Mouse (Mus musculus) bone marrow, adult 2 months (tissue): ENCODE results near the gene Ror1.

Experiments used
- CTCF ChIP-seq: fragments of 200-500 bp; IDR thresholded peaks from 2 replicates; pipeline ENCODE4 v1.5.1; 2011; ENCODE audit warnings: low read length, control low read depth; ENCODE audit not compliant: control insufficient read depth, insufficient read depth
- POLR2A ChIP-seq: fragments of 200-500 bp; IDR thresholded peaks from 2 replicates; pipeline ENCODE4 v1.6.1; 2011; ENCODE audit warnings: low read depth, mild to moderate bottlenecking, control low read depth, low read length, borderline replicate concordance; ENCODE audit not compliant: control insufficient read depth

GRCm38 (mm10) chr4:100187563-100188200, 92.1 kb downstream of the Ror1 start:
- TF ChIP-seq CTCF, result no peak
- no peak for TF ChIP-seq POLR2A
